Mouse (Mus musculus) C2C12 (cell line): ENCODE measurements around the gene Dclre1a.

Experiments used
- CEBPB ChIP-seq: IDR thresholded peaks from one replicate; pipeline ENCODE4 v1.6.1; 2011; ENCODE audit warnings: low read depth, mild to moderate bottlenecking, control low read depth, moderate library complexity
- CTCF ChIP-seq: IDR thresholded peaks from one replicate; pipeline ENCODE4 v1.5.1; 2011; ENCODE audit not compliant: control insufficient read depth, insufficient read depth, insufficient read length
- FOSL1 ChIP-seq: IDR thresholded peaks from one replicate; pipeline ENCODE4 v1.8.0; 2011; ENCODE audit warnings: mild to moderate bottlenecking, low read length; ENCODE audit not compliant: poor library complexity, insufficient read depth, severe bottlenecking
- MYOD1 ChIP-seq: IDR thresholded peaks from one replicate; pipeline ENCODE4 v1.6.1; 2011; ENCODE audit warnings: low read depth; ENCODE audit not compliant: control insufficient read depth, insufficient read length

DNA sequence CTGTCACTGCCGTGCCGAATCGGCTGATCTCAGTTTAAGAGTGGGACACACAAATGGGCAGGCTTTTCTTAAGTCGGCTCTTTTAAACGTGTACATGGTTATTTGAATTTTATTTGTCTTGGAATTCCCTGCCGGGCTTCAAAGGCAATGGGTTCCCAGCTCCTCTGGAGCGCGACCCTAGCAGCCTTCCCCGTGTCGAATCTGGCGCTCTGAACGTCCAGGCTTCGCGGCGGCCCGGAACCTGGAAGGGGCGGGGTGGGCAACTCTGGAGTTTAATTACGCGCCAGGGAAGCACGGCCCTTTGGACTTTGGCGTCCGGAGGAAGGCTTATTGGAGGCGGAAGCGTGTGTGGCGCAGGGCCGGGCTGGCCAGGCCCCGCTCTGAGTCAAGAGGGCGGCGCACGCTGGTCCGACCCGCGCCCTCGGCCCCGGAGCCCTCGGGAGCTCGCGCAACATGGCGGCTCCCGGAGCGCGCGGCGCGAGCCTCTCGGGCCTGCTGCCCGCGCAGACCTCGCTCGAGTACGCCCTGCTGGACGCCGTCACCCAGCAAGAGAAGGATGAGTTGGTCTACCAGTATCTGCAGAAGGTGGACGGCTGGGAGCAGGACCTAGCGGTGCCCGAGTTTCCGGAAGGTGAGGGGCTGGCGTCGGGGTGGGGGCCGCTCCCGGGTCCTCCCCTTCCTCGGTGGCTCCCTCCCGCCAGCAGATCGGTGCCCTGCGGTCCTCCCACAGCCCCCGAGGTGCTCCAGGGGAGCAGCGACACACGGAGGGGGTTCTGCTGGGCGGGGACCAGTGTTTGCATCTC is 409 bp upstream of the Dclre1a start, which contains the start of gene Nhlrc2:
- TF ChIP-seq CTCF (no peak), CEBPB (no peak), FOSL1 (no peak), MYOD1 (no peak)
